Mouse (Mus musculus): ENCODE data around the gene Slc30a3.
"Not testable (repeated sequence)": the region's sequence is repeated elsewhere in the genome, so short reads cannot be mapped to it uniquely, and the experiment has no call there.

Slc30a3 gene

GRCm38 (mm10) chr5:31048763-31049641 lies 59.0 kb downstream of the Slc30a3 start, which contains the start of gene Slc5a6:
Gene Slc5a6 (minus strand): TSS chr5:31048924.
- peak in 1 of 2 experiments; percentile 31 for DNase-seq

GRCm38 (mm10) chr5:31047848-31048762 lies 59.9 kb downstream of the Slc30a3 start, which contains the start of gene Atraid:
Gene Atraid (plus strand): TSS chr5:31048312.
- DNase-seq: peak; percentile 96 to 97

- no peak for DNase-seq
Observed at GRCm38 (mm10) chr5:31047074-31047473, 61.0 kb downstream of the Slc30a3 start.

- no peak for DNase-seq
Observed at GRCm38 (mm10) chr5:31046416-31046815, 61.6 kb downstream of the Slc30a3 start.

GRCm38 (mm10) chr5:31038171-31038845 lies 69.7 kb downstream of the Slc30a3 start:
- no peak for DNase-seq

- not testable (repeated sequence) for DNase-seq
Observed at GRCm38 (mm10) chr5:31036556-31036955, 71.5 kb downstream of the Slc30a3 start.

Data from thymus, adult 18-20 months (tissue).